In the genomic region with DNA sequence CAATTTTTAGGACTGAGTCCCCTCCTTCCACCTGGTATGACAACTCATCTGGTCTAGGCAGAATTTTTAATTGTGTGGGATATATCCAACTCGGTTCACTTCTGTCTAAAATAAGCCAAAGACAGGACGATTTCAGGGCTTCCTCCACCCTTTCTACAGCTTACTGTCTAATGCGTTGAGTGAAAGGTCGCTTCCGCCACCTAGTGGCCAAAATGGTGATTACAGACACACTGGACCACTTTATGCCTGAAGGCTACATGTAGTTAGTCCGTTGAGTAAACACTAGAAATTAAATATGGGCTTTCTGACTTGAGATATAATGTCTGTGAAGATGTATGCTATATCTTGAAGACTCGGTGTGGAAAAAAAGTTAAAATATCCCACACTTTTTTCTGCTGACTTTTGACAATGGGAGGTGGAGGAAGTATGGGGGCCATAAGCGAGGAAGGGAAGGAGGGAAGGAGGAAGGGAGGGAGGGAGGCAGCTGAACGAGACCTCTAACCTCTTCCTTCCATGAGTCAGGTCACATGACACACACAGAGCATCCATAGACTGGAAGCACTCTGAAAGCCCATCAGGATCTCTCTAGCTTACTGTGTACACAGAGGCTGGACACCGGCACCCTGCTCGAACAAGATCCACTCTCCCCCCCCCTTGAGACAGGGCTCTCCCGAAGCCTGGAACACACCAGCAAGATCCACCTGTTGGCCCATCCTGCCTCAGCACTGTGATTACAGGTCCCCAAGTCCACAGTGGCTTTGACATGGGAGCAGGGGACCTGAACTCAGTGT, we compare ENCODE assay signal across 8 mouse cellular contexts. TPM values are rescaled to one million over a fixed set of nuclear protein-coding genes. Genes with fewer than 3 reads are reported as not detected.
A peak's percentile ranks its signal among the peaks of the same experiment; 100 is the strongest.
DNase-seq lines count a peak whose midpoint lies in the region; ATAC-seq lines count a peak whose summit lies in the region.

No protein-coding gene starts in this region.

- H3K27ac ChIP-seq in hindbrain, embryonic 14.5 days = no peak overlapping the region

- H3K4me3 ChIP-seq in hindbrain, embryonic 14.5 days (replicated peaks; ENCODE audit: low read length) = no peak overlapping the region

- WGBS in hindbrain, embryonic 14.5 days = 30% methylated on average over 12 of the region's 12 CpGs

- H3K36me3 ChIP-seq in hindbrain, embryonic 14.5 days (replicated peaks; ENCODE audit: control insufficient read depth, insufficient read depth) = no peaks in the 10 kb centered on the region

- H3K27me3 ChIP-seq in hindbrain, embryonic 14.5 days (ENCODE audit: control insufficient read depth, insufficient read depth, low read length) = no peaks in the 10 kb centered on the region

- no peaks in the 10 kb centered on the region for H3K9me3 ChIP-seq in hindbrain, embryonic 14.5 days (ENCODE audit: control insufficient read depth, low read length)

- H3K4me2 ChIP-seq in hindbrain, embryonic 14.5 days (replicated peaks) = no peak overlapping the region

- peak; percentile 82 for DNase-seq in MEL-GATA-1-ER (ENCODE audit: extremely low read depth, low read depth)
- peak; percentile 44 for DNase-seq in cerebellum, adult 11-12 months
- DNase-seq in forelimb bud, embryonic 11.5 days (ENCODE audit: low read depth, low spot score) = peak; percentile 90
- peak; percentile 99 for DNase-seq in hindbrain, embryonic 14.5 days (ENCODE audit: low spot score)
- peak; percentile 90 to 99 for DNase-seq in layer of hippocampus, postnatal 25 days (ENCODE audit: extremely low spot score in 1 of 2, low spot score in 1 of 2)
- peak; percentile 95 for DNase-seq in lung, postnatal 36 days
- DNase-seq in retina, postnatal 7 days (ENCODE audit: low read depth, low spot score) = peak; percentile 80
- peak; percentile 53 for DNase-seq in urinary bladder, adult 2 months (ENCODE audit: low spot score)

- no peak overlapping the region for H3K9ac ChIP-seq in hindbrain, embryonic 14.5 days

- no peaks in the 10 kb centered on the region for H3K4me1 ChIP-seq in hindbrain, embryonic 14.5 days (replicated peaks; ENCODE audit: control insufficient read depth, insufficient read depth, low read length)

- ATAC-seq in hindbrain, embryonic 14.5 days (ENCODE audit: low FRiP score) = peak; percentile 80

RNA-seq across cellular contexts. Expression of gene Slit1, which starts 20.6 kb away (rescaled TPM):
- 31.7 and 36.4 TPM in 2 replicates for polyA plus RNA-seq in hindbrain, embryonic 14.5 days (2014; fragmentation: Nextera tagmentation; extraction: Ambion mirVana)
- total RNA-seq in layer of hippocampus, postnatal 25 days (2021) = 100 to 1,000 TPM; 180 to 224 TPM
- polyA plus RNA-seq in urinary bladder, adult 2 months (2012; rRNA removed) = 0.15 TPM in 2 replicates

RNA-seq across cellular contexts. Expression of gene Arhgap19, which starts 37.8 kb away (rescaled TPM):
- 6.7 and 6.8 TPM in 2 replicates for polyA plus RNA-seq in hindbrain, embryonic 14.5 days (2014; fragmentation: Nextera tagmentation; extraction: Ambion mirVana)
- 1 to 10 TPM; 2.4 to 2.5 TPM for total RNA-seq in layer of hippocampus, postnatal 25 days (2021)
- 4.3 and 4.6 TPM in 2 replicates for polyA plus RNA-seq in urinary bladder, adult 2 months (2012; rRNA removed)

Comparison
In these comparisons a context has a peak if more than half of its experiments do, and no peak if none do; other contexts are left out.
1. DNase-seq: peak in every context shown above with its lines; median percentile 99 in hindbrain, embryonic 14.5 days; 95 in lung, postnatal 36 days; 94 in layer of hippocampus, postnatal 25 days; 90 in forelimb bud, embryonic 11.5 days; 82 in MEL-GATA-1-ER; 80 in retina, postnatal 7 days; 53 in urinary bladder, adult 2 months; 44 in cerebellum, adult 11-12 months.
2. RNA of gene Slit1, which starts 20.6 kb away (polyA plus RNA-seq): 31.7 to 36.4 TPM in hindbrain, embryonic 14.5 days; 0.15 TPM in urinary bladder, adult 2 months; every median in the first group is over 10 times any median in the second.